Mouse (Mus musculus) c-Kit-negative CD71-positive TER-119-positive erythroid progenitor cells, embryonic 14.5 days (primary cell): ENCODE data around the gene Tlx2.

Experiments
- DNase-seq: peaks from one replicate; pipeline ENCODE4 v3.0.0-alpha.2; 2013; ENCODE audit warnings: low read depth, low spot score

The Tlx2 gene

DNA sequence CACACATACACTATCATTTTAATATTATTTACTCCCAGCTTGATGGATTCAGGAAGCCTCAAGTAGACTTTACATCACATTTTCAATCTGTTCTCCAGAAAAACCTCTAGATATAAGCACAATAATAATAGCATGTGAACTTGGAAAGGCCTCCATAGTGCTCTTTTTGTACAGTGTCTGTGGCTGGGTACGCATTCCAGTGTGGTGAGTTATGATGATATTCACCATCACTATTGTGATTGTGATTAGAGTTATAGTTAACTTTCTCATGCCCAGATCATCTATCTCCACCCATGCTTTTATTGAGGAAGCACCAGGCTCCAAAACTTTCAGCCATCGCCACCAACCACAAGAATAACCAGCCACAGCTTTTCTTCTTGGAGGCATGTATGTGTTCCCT is 46.3 kb downstream of the Tlx2 start:
- DNase-seq: no peak

DNA sequence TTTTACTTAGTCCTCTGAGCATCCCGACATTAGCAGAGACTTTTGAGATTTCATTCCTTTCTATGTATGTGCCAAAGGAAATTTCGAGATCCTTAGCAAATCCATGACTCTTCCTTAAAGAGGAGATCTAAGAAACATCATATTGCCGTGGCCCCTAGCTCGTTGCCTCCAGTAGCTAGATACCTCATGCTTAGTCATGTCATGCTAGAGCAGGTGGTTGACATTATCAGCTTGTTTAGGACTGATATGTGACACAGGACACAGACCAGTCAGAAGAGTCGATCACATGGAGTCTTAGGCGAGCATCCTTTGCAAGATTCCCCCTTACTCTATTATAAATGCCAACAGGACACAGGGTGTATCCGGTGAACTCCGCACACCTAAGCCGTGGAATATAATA is 47.1 kb downstream of the Tlx2 start:
- peak; percentile 57 for DNase-seq

DNA sequence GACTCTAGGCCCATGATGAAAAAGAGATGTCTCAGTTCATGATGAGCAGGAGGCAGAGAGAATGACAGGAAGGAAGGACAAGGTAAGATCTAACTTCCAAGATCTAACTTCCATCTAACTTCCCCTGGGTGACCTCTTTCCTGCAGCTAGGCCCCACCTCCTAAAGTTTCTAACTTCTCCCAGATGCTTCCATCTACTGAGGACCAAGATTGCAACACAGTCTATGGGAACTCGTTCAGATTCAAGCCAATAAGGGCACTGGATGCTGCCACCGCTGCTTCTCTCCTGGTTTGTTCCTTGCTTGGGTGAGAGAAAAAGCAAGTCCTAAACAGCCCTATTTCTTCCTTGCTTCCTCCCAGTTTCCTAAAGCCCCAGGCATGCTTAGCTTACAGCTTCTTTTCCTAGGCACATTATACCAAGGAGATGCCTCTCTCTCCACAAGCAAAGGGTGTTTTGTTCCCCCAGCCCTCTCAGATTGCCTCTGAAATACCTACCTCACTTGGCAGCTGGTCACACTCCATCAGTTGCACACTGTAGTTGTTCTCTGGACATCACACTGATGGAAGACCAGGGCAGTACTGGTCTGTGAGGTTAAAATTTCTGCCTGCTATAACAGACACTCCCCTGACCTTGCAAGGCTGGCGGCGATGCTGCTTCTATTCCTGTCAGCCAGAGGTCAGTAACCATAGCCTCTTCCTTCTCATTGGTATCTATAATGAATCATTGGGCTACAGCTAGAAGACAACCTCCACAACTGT is 49.1 kb downstream of the Tlx2 start:
- DNase-seq: no peak

DNA sequence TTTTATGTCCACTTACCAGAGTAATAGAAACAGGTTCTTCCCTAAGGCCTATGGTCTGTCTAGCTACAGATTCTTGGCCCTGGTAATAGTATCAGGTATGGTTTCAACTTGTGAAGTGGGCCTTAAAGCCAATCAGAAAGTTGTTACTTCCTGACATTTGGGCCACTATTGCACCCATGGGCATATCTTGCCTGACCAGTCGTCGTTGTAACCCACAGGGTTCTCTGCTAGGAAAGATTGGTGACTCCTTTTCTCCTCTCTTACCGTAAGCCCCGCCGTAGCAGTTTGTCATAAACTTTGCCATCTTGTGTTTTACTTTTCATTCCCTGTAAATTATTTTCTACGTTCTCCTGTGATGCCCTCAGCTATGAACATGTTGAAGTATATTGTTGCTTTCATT is 50.0 kb downstream of the Tlx2 start:
- DNase-seq: no peak

DNA sequence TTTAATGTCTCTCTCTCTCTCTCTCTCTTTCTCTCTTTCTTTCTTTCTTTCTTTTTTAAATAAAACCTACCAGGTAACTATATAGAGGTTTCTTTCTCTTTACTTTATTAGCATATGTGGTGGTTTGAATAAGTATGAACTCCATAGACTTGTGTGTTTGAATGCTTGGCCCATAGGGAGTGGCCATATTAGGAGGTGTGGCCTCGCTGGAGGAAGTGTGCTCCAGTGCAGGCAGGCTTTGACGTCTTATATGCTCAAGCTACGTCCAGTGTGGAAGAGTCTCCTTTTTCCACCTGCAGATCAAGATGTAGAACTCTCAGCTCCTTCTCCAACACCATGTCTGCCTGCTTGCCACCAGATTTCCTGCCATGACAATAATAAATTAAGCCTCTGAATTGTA is 51.0 kb downstream of the Tlx2 start:
- DNase-seq: no peak
